Mouse (Mus musculus) brain, adult 2 months (tissue): ENCODE results near the gene Pla2g2c.

Source experiments
- DNase-seq: peaks from one replicate; pipeline ENCODE4 v3.0.0; 2011; ENCODE audit warnings: low read depth, low spot score

The Pla2g2c gene

DNA sequence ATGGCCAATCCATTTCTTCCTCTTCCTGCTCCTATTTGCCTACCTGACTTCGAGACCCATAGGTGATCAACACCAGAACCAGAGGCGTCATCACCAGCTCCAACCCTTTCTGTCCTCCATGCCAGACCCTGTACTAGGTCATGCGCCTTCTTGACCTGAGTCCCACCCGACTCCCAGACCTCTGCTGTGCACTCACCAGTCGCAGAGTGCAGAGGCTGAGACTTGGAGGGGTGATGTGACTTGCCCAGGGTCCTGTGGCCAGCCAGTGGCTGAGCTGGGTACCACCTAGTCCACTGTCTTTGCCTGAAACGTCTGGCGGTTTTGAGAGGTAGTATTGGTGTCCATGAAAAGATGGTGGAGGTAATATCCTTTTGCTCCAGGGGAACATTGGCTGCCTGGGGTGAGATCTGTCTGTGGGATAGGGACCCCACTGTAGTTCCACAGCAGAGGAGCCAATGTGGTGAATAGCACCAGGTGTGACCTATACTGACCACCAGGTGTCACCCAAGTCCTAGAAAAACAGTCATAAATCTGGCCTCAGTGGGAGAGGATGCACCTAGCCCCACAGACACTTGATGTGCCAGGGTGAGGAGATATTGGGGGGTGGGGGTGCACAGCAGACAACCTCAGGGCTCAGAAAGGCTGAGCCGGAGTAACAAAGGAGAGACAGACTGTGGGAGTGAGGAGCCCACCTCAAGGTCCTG, 23.9 kb downstream of the Pla2g2c start:
- DNase-seq, result peak; percentile 75

DNA sequence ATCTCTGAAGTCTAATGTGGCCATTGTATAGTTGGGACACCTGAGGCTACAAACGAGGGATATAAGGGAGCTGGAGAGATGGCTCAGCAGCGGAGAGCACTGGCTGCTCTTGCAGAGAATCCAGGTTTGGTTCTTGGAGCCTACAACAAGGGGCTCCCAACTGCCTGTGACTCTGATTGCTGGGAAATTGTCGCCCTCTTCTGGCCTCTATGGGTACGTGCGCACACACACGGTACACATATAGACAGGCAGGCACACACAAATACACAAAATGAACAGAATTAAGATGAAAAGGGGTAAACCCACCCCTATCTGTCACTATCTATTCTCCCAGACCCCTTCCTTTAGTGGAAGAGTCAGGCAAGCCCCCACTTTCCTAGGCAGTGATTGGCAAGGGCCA, 28.0 kb downstream of the Pla2g2c start:
- no peak for DNase-seq

DNA sequence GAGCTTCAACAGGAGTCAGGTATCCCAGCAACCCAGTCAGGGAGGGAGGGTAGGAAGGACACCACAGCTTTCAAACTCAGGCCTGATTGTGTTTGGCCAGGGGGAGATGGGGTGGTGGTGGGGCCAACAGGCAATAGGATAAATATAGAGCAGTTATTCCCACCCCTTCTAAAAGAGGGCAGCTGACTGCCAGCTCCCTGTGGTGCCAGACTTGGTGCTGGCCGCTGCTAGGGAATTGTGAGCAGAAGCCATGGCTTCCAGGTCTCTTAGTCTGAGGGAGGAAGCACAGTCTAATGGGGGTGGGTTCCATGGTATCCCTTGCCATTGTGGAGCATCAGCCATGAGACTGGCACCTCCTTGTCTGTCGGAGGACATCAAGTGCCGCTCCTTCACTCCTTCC, 29.0 kb downstream of the Pla2g2c start:
- no peak for DNase-seq

DNA sequence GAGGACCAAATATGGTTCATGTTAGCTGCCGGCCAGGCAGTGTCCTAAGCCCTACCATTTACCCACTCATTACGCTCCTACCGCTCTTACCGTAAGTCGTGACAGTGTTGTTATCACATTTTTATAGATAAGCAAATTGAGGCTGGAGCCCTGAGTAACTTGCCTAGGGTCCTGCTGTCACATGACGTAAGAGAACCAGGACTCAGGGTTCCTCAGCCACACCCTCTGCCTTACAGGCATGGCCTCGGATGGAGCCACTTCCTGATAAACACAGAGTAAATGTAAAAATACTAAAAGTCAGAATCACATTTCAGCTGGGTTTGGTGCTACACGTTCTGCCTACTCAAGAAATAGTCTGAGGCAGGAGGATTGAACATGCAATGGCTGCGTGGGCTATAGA, 29.8 kb downstream of the Pla2g2c start:
- no peak for DNase-seq

DNA sequence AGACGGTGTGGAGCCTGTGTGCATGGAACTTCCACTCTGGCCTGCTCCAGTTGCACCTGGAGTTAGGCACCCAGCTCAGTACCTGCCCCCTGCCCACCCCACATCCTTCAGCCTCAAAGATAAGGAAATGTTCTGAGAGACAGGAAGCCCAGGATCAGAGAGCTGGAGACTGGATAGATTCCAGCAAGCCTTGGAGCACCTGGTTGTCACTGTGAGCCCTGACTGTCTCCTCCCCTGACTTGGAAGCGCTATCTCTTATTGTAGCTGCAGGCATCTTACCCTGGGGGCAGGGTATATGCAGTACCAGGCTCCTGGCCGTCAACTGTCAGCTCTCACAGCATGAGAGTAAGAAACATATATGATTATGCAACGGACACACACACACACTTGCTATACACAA, 30.8 kb downstream of the Pla2g2c start:
- peak; percentile 57 for DNase-seq

DNA sequence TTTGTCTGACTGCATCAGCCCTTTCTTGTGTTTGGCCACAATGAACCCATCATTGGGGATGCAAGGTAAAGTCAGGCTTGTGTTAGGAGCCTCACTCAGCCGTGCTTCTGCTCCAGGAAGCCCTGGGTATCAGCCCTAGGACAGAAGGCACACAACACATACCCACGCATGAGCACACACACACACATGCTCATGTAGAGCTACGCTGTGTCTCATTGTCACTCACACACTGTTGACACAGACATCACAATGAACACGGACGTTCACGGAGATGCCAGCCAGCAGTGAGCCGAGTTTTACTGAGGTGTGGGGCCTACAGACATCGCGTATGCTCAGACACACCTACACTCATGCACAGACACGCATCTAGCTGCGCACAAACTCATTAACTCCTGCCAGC, 31.4 kb downstream of the Pla2g2c start:
- DNase-seq, result no peak

DNA sequence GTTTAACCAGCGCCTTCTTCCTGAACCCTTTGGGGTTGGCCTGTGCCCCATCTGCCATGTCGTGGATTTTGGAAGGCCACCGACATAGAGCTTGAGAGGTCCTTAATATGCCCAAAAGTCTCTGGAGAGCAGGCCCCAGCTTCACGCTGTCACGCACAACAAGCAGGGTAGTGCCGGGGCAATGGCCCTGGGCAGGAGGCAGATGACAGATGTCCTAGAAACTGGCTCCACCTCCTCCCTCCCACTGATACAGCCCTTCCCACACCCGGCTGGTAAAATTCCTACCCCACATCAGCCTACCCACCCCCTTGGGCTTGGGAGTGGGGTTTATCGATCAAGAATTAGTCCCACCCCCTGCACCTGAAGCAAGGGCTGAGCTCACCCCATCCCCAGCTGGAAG, 32.8 kb downstream of the Pla2g2c start, which contains the start of gene Pla2g2f:
Gene Pla2g2f, minus strand, starts transcription at position 211 of the 400 bp plus-strand sequence.
- DNase-seq, result no peak

DNA sequence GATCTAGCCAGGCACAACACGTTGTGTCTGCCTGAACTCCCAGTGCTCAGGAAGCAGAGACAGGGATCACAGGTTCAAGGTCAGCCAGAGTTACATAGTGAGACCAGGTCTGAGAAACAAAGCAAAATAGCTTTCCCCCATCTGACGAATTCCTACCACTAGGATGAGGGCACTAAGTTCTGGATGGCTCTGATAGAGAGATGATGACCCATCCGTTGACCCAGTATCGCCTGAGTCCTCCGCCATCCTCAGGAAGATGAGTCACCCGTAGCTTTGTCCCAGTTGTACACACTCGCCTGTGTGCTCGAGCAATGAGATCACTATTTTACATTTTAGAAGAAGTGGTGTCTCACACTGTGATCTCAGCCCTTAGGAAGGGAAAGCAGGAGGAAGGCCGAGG, 37.7 kb downstream of the Pla2g2c start:
- DNase-seq, result no peak

DNA sequence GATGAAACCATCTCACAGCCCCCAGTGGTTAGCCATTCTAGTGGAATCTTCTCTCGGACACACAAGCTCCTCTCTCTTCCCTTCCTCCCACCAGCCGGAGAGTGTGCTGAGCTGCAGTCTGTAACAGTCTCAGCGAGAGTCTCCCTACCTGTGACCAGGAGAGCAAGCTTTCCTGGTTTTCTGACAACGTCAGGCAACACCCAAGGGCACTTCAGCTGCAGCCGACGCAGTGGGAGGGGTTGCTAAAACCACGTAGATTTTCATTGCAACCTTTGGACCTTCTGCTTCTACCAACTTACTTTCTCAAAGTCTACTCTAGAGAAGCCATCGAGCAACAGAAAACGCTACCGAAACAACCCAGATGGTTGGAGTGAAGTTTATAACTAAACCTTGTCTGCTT, 47.4 kb downstream of the Pla2g2c start:
- DNase-seq, result no peak

DNA sequence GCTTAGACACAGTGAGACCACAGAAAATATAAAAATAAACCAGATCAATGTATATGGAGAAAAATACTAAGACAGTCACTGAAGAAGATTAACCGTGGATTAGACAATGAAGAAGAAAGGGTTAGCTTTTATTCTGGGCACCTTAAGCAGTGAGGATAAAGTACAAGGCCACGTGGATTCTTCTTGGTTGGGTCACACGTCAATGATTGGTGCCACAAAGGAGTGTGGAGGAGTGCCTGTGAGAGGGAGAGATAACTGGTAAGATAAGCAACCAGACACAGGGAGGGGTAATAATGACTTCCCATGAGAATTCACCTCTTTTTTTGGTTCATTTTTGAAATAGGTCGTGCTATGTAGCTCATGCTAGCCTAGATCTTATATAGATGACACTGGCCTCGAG, 47.8 kb downstream of the Pla2g2c start:
- DNase-seq, result no peak

DNA sequence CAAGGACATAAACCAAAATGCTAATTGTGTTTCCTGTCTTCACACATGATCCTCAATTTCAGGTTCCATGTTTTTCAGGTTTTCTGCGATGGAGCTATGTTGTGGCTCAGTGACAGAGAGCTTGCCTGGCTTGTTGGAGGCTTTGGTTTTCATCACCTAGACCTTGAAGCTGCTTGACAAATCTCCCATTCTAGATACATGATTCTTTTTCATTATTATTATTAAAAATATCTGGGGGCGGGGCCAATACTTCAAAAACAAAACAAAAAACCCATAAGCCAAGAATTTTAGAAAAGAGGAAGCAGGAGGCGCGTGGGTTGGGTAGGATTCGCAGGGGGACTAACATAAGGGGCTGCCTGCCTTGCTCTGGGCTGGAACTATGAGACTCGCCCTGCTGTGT, 50.8 kb downstream of the Pla2g2c start, which contains the start of gene Pla2g2d:
Gene Pla2g2d, plus strand, starts transcription at position 301 of the 400 bp plus-strand sequence.
- DNase-seq, result no peak

DNA sequence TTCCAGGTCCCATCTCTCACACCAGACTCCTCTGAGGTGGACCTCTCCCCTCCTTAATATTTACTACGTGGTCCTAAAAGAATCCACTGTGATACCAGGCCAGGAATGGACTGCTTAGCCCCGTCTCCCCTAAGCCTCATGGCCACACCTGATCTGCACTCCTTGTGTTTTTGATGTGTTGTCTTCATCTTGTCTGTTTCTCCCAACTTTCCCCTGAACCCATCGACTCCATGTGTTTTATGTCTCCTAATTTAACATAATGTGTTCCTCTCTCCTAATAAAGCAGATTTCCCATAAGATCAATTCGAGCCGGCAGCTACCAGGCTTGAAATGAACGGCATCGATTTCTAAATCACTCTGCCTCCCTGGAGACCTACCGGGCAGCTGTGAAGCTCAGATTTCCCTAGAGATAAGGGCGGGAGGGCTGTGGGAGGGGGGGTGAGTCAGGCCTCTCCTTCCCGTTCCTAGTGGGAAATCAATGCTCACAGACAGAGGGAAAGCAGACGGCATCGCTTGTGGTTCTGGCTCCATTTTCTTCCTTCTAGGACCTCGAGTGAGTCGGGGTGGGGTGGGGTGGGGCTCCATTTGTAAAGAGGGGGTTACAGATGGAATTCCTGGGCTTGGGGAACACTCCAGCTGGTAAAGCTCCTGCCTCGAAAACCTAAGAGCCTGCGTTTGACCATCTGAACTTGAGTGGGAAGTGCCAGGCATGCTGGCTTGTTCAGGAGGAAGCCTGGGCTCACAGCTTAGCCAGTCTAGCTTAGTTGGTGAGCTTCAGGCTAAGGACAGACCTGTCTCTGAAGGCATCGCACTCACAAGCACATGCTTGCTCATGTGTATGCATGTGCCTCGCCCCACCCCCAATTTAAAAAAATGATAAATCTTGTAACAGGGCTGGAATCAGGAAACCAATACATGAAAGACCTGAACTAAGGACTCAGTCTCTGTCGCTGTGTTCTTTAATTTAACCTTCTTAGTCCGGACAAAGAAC, 53.1 kb downstream of the Pla2g2c start:
- DNase-seq, result peak; percentile 37

DNA sequence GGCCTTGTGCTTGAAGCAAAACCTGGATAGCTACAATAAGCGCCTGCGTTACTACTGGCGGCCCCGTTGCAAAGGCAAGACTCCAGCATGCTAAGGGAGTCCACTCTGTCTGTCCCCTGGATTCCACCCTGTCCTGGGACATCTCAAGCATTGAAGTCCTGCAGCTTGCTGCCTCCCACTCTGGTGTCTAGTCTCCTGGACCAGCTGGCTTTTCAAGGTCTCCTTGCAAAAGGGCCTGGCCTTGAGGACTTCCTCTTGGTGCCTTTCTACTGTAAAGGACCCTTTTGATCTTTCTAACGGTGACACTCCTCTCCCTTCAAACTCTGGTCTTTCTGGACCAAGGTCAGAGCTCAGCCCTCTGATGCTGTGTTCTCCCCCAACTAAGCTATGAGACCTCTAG, 55.7 kb downstream of the Pla2g2c start:
- no peak for DNase-seq

DNA sequence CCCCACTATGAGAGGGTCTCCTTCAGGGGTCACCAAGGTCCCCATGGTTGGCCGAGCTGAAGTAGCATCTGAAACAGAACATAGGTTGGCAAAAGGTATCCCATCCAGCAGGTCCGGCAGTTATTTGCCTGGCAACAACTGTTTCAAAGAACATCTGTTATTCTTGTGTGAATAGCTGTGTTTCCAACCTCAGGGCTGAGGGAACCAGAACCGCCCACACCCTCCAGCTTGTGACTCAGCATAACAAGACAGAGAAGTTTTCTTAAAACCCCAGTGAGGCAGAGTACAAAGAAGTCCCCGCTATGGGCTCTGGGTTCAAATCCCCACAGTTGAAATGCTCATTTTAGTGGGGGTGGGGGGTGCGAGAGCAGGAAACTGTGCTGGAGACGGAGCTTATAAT, 57.5 kb downstream of the Pla2g2c start:
- DNase-seq, result peak; percentile 88

DNA sequence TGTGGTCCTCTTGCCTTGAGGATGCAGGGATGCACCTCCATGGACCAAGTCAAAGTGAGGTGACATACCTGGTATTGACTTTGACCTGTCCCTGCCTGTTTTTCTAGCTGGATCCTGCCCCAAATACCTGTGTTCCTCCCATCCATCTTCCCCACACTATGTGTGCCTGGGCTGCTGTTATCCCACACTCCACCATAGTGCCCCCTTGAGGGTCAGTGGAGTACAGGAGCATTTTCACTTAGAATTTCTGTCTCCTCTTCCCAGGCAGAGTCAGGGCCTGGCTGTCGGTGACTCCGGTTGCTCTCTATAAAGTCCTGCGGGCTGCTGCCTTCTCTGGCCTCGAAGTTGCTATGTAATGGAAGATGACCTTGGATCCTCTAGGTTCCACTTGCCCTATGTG, 61.1 kb downstream of the Pla2g2c start:
- no peak for DNase-seq

DNA sequence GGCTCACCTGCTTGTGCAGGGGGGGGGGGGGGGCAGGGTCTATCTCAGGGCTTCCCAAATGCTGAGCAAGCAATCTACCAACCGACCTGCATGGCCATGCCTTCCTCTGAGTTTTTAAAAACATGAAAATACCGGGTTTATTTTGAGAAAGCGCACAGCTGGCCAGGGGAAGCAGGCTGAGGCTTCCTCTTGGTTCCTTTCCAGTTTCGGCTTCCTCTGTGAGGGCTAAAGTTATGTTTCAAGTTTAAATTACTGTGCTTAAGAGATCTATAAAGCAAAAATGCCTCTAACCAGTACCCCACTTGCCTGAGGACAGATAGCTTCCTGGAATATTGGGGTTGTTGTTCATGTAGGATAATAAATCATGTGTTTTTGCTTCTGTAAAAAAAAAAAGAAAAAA, 61.5 kb downstream of the Pla2g2c start:
- DNase-seq, result peak; percentile 74

DNA sequence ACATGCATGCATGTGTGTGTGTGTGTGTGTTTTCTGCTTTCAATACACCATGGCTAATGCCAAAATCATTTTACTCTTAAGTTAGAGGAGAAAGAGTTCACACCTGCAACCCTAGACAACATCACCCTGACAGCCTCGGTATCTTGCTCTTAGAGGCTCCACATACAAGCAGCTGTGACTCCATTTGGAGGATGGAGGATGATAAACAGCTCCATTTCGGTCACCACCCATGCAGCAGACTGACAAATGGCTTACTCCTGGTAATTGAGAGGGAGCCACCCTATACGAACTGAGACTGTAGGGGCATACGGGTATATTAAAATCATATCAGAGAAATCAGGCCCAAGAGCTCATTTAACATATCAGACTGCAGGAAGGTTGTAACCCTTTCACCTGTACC, 63.8 kb downstream of the Pla2g2c start:
- DNase-seq, result peak; percentile 54

DNA sequence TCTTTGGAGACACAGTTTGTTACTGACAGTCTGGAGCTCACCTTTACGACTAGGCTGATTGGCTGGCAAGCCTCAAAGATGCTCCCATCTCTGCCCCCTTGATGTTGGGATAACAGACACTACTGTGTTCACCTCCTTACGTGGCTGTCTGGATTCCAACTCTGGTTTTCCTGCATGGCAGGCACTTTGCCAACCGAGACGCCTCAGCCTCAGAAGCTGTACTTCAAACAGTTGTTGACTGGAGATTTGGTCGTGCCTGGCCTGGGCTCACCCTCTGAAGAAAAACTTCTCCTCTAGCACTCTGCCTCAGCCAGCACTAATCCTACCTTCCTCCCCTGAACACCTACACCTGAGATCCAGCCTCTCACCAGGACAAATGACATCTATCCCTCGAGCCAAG, 66.9 kb downstream of the Pla2g2c start:
- no peak for DNase-seq

DNA sequence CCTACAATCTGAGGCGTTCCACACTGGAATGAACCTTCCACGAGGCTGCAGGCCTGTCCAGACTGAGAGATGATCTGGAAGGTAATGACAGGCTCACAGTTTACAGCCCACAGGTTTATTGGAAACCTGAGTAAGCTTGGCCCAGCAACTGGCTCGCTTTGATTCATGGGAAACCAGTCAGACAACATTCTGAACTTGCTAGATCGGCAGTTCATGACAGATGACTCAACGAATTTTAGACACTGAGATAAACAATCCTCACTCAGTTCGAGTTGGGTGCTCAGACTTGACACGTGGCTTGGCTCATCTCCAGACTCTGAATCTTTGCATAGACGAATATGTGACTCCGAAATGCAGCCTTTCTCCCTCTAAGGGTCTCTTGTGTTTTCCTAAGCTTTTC, 68.0 kb downstream of the Pla2g2c start:
- peak; percentile 48 for DNase-seq

DNA sequence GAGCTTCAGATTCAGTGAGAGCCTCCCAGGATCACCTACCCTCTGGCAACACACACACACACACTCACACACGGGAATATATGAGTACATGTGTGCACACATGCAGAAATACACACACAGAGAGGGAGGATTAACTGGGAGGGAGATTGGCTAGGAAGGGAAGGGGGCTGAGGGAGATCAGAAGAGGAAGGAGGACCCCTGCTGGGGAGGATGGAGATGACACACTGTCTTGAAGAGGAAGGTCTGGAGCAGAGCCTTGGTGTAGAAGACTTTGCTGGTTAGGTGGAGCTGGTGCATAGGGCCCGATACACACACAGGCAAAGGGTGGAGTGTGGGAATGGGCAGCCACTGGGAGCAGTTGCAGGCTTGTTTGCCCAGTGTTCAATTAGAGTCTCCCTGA, 68.7 kb downstream of the Pla2g2c start:
- peak; percentile 84 for DNase-seq

DNA sequence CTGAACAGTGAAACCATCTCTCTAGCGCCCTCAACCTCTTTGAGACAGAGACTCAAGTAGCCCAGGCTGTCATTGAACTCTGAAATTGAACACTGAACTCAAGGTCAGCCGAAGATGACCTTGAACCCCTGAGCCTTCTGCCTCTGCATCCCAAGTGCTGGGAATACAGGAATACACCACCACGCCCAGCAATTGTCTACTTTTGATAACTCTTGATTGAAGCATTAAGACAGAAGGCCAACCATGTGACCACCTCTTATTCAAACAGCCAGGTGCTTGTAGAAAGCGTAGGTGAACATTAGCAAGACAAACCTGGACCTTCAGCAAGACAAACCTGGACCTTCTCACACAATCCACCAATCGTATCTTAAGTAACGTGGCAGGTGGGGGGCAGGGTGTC, 69.8 kb downstream of the Pla2g2c start:
- no peak for DNase-seq
